Mouse (Mus musculus): ENCODE measurements around the gene Acads.
"Not testable (repeated sequence)": the region's sequence is repeated elsewhere in the genome, so short reads cannot be mapped to it uniquely, and the experiment has no call there.

GRCm38 (mm10) chr5:115073306-115073705 lies 45.8 kb downstream of the Acads start:
- TF ChIP-seq POLR2A (IDR thresholded peaks at IDR 0.05; ENCODE audit: low read depth, low read length); CTCF (IDR thresholded peaks at IDR 0.05; ENCODE audit: extremely low read depth, insufficient read length, insufficient replicate concordance, low read depth, low read length): not testable (repeated sequence)

Data from small intestine, adult 2 months (tissue).